Mouse (Mus musculus): Measurements from ENCODE around the gene Smim1. TPM values are rescaled to one million over a fixed set of nuclear protein-coding genes. Genes with fewer than 3 reads are reported as not detected.

Smim1 gene
- 10 to 100 TPM in 1 of 2 experiments, 1 to 10 TPM in 1; 7.6 to 11.7 TPM for total RNA-seq (2021)
- long read RNA-seq, experiment 1, partial matches to known transcripts, result 1 of 4 reads
- long read RNA-seq, experiment 1, other reads (novel, unspliced or antisense), result 1 of 4 reads
- long read RNA-seq, experiment 2, partial matches to known transcripts, result 0 of 4 reads
- long read RNA-seq, experiment 2, other reads (novel, unspliced or antisense), result 3 of 4 reads

- peak; percentile 69 for TF ChIP-seq CTCF (IDR thresholded peaks at IDR 0.05)
- peak; percentile 64 to 70 for DNase-seq (ENCODE audit: extremely low spot score in 1 of 2, low spot score in 2 of 2)
- Histone ChIP-seq H3K4me3 (peak within 1 kb of the TSS; percentile 45), H3K27ac (peak within 1 kb of the TSS; percentile 87)
- intact Hi-C loops (cut with DNase I), result loop anchor here (2.0 to 5.0 kb wide), 2 partner anchors 79 to 131 kb away; no protein-coding TSS in a partner anchor
These were observed at the start of gene Smim1 for GRCm38 (mm10) chr4:154025641-154026440. Gene Smim1, minus strand, starts transcription at chr4:154026230.

- H3K27ac ChIP-seq, result no peak overlapping the region
- no peak for DNase-seq (ENCODE audit: extremely low spot score in 1 of 2, low spot score in 2 of 2)
- no peak for TF ChIP-seq CTCF (IDR thresholded peaks at IDR 0.05)
- intact Hi-C loops (cut with DNase I), result loop anchor here (5.0 kb wide), 1 partner anchor 230 kb away; the partner anchor contains the start of gene Arhgef16
- H3K4me3 ChIP-seq, result no peak overlapping the region
These were observed 45.9 kb upstream of the Smim1 start for GRCm38 (mm10) chr4:154071941-154072340.

GRCm38 (mm10) chr4:154071521-154071920 is 45.5 kb upstream of the Smim1 start:
- no peak overlapping the region for H3K4me3 ChIP-seq

GRCm38 (mm10) chr4:154070896-154071295 is 44.9 kb upstream of the Smim1 start:
- Histone ChIP-seq H3K27ac (no peak overlapping the region), H3K4me3 (no peak overlapping the region)
- no peak for DNase-seq (ENCODE audit: extremely low spot score in 1 of 2, low spot score in 2 of 2)
- TF ChIP-seq CTCF (IDR thresholded peaks at IDR 0.05), result peak; percentile 24
- intact Hi-C loops (cut with DNase I), result loop anchor here (5.0 kb wide), 1 partner anchor 231 kb away; the partner anchor contains the start of gene Arhgef16

More at GRCm38 (mm10) chr4:154071521-154071920, 45.5 kb upstream of the Smim1 start:
- no peak overlapping the region for H3K27ac ChIP-seq
- TF ChIP-seq CTCF (IDR thresholded peaks at IDR 0.05), result no peak
- DNase-seq (ENCODE audit: extremely low spot score in 1 of 2, low spot score in 2 of 2), result no peak
- intact Hi-C loops (cut with DNase I), result loop anchor here (5.0 kb wide), 1 partner anchor 231 kb away; the partner anchor contains the start of gene Arhgef16

GRCm38 (mm10) chr4:154064827-154065773 is 39.1 kb upstream of the Smim1 start:
- intact Hi-C loops (cut with DNase I), result loop anchor here (1.0 to 2.0 kb wide), 2 partner anchors 40 to 96 kb away; partner anchors contain the start of gene Tprgl
- peak in 1 of 2 experiments; percentile 43 for DNase-seq (ENCODE audit: extremely low spot score in 1 of 2, low spot score in 2 of 2)
- no peak overlapping the region for H3K4me3 ChIP-seq
- no peak overlapping the region for H3K27ac ChIP-seq
- peak; percentile 69 for TF ChIP-seq CTCF (IDR thresholded peaks at IDR 0.05)

GRCm38 (mm10) chr4:154057696-154058095 is 31.7 kb upstream of the Smim1 start:
- no peak for TF ChIP-seq CTCF (IDR thresholded peaks at IDR 0.05)
- intact Hi-C loops (cut with DNase I), result no loop called here
- Histone ChIP-seq H3K4me3 (no peak overlapping the region), H3K27ac (no peak overlapping the region)
- no peak for DNase-seq (ENCODE audit: extremely low spot score in 1 of 2, low spot score in 2 of 2)

GRCm38 (mm10) chr4:154056661-154057060 is 30.6 kb upstream of the Smim1 start:
- intact Hi-C loops (cut with DNase I), result no loop called here
- DNase-seq (ENCODE audit: extremely low spot score in 1 of 2, low spot score in 2 of 2), result no peak
- Histone ChIP-seq H3K4me3 (no peak overlapping the region), H3K27ac (no peak overlapping the region)
- TF ChIP-seq CTCF (IDR thresholded peaks at IDR 0.05), result no peak

GRCm38 (mm10) chr4:154056046-154056445 is 30.0 kb upstream of the Smim1 start:
- no peak overlapping the region for H3K27ac ChIP-seq
- TF ChIP-seq CTCF (IDR thresholded peaks at IDR 0.05), result no peak
- DNase-seq (ENCODE audit: extremely low spot score in 1 of 2, low spot score in 2 of 2), result no peak
- intact Hi-C loops (cut with DNase I), result no loop called here
- no peak overlapping the region for H3K4me3 ChIP-seq

GRCm38 (mm10) chr4:154055482-154055881 is 29.5 kb upstream of the Smim1 start:
- TF ChIP-seq CTCF (IDR thresholded peaks at IDR 0.05), result no peak
- no peak for DNase-seq (ENCODE audit: extremely low spot score in 1 of 2, low spot score in 2 of 2)
- H3K4me3 ChIP-seq, result no peak overlapping the region
- intact Hi-C loops (cut with DNase I), result no loop called here
- no peak overlapping the region for H3K27ac ChIP-seq

- Histone ChIP-seq H3K4me3 (no peak overlapping the region), H3K27ac (no peak overlapping the region)
- no peak; the same call in 1 of the 2 replicates for TF ChIP-seq CTCF (IDR thresholded peaks at IDR 0.05)
- intact Hi-C loops (cut with DNase I), result no loop called here
- DNase-seq (ENCODE audit: extremely low spot score in 1 of 2, low spot score in 2 of 2), result no peak
These were observed 27.0 kb upstream of the Smim1 start for GRCm38 (mm10) chr4:154053065-154053464.

- no peak overlapping the region for H3K4me3 ChIP-seq
- H3K27ac ChIP-seq, result no peak overlapping the region
- TF ChIP-seq CTCF (IDR thresholded peaks at IDR 0.05), result no peak
- DNase-seq (ENCODE audit: extremely low spot score in 1 of 2, low spot score in 2 of 2), result no peak
- intact Hi-C loops (cut with DNase I), result no loop called here
These were observed 25.4 kb upstream of the Smim1 start for GRCm38 (mm10) chr4:154051401-154051800.

Data from left cerebral cortex, adult 2 months (tissue).